Mouse (Mus musculus) MEL (cell line): ENCODE measurements at regions not wholly inside any gene's neighbourhood (a gene's known extent, or its start where the extent isn't known, plus 50 kb on each side); places are given as distances from the start of the nearest gene placed in this dataset.
A peak's percentile ranks its signal among the peaks of the same experiment; 100 is the strongest.

Source experiments
- DNase-seq: peaks from one replicate; pipeline ENCODE4 v3.0.0; 2011; ENCODE audit warnings: low read depth, low spot score
- H3K27ac ChIP-seq: 2 replicates; pipeline ENCODE4 v1.5.1; 2012; ENCODE audit warnings: low read depth, mild to moderate bottlenecking, control low read depth, low read length, moderate library complexity; ENCODE audit not compliant: control insufficient read depth
- H3K27me3 ChIP-seq, 2 experiments: fragments of 150-350 bp in 1 of 2; sonication (generic) in 1 of 2; 2 replicates each; pipeline ENCODE4 v1.6.1; 2012; ENCODE audit warnings: low read length in 2 of 2, mild to moderate bottlenecking in 2 of 2, improper control_type of control experiment in 1 of 2, moderate library complexity in 1 of 2; ENCODE audit not compliant: insufficient read depth in 2 of 2, control insufficient read depth in 1 of 2
- H3K36me3 ChIP-seq, 2 experiments: 2 replicates each; pipeline ENCODE4 v1.6.1; 2012 to 2014; ENCODE audit warnings: low read length in 2 of 2, improper control_type of control experiment in 1 of 2, inconsistent platforms in 1 of 2, mild to moderate bottlenecking in 1 of 2; ENCODE audit not compliant: insufficient read depth in 2 of 2, control insufficient read depth in 1 of 2
- H3K4me1 ChIP-seq, 2 experiments: fragments of 150-350 bp in 1 of 2; sonication (generic) in 1 of 2; 2 replicates each; pipeline ENCODE4 v1.6.1; 2012; ENCODE audit warnings: low read length in 2 of 2, improper control_type of control experiment in 1 of 2, mild to moderate bottlenecking in 1 of 2; ENCODE audit not compliant: insufficient read depth in 2 of 2, control insufficient read depth in 1 of 2
- H3K4me3 ChIP-seq, 2 experiments: fragments of 150-350 bp in 1 of 2; sonication (generic) in 1 of 2; 2 replicates each; pipeline ENCODE4 v1.5.1; 2012; ENCODE audit warnings: low read depth in 2 of 2, low read length in 2 of 2, mild to moderate bottlenecking in 2 of 2, moderate library complexity in 2 of 2, control low read depth in 1 of 2, improper control_type of control experiment in 1 of 2; ENCODE audit not compliant: control insufficient read depth in 1 of 2, insufficient read depth in 1 of 2
- H3K79me2 ChIP-seq: 2 replicates; pipeline ENCODE4 v1.6.1; 2012; ENCODE audit warnings: mild to moderate bottlenecking, low read length, moderate library complexity; ENCODE audit not compliant: control insufficient read depth, poor library complexity, insufficient read depth
- H3K9ac ChIP-seq: 2 replicates; pipeline ENCODE4 v1.6.1; 2012; ENCODE audit warnings: low read depth, mild to moderate bottlenecking, control low read depth, low read length, moderate library complexity; ENCODE audit not compliant: control insufficient read depth, poor library complexity, severe bottlenecking
- H3K9me3 ChIP-seq: fragments of 150-350 bp; sonication (generic); replicated peaks from 2 replicates; pipeline ENCODE4 v1.6.1; 2012; ENCODE audit warnings: mild to moderate bottlenecking, low read length, improper control_type of control experiment, moderate library complexity; ENCODE audit not compliant: insufficient read depth
- CHD1 ChIP-seq: IDR thresholded peaks from 2 replicates; pipeline ENCODE4 v1.6.1; 2012; ENCODE audit warnings: low read depth, mild to moderate bottlenecking, inconsistent platforms, low read length, improper control_type of control experiment
- CTCF ChIP-seq, 3 experiments: IDR thresholded peaks in 2 of 3; conservative IDR thresholded peaks in 1 of 3; 2 replicates each; pipeline ENCODE4 v1.5.1; 2011 to 2012; ENCODE audit warnings: low read length in 3 of 3, low read depth in 2 of 3, mild to moderate bottlenecking in 2 of 3, improper control_type of control experiment in 1 of 3, inconsistent platforms in 1 of 3, mixed read lengths in 1 of 3, moderate library complexity in 1 of 3; ENCODE audit not compliant: control insufficient read depth in 1 of 3, insufficient read depth in 1 of 3, poor library complexity in 1 of 3, severe bottlenecking in 1 of 3
- E2F4 ChIP-seq: IDR thresholded peaks from 2 replicates; pipeline ENCODE4 v1.6.1; 2011; ENCODE audit warnings: low read depth, low read length, improper control_type of control experiment, borderline replicate concordance
- EP300 ChIP-seq, 2 experiments: IDR thresholded peaks; 2 replicates each; pipeline ENCODE4 v1.6.1; 2011; ENCODE audit warnings: improper control_type of control experiment in 2 of 2, low read length in 2 of 2, low read depth in 1 of 2, mild to moderate bottlenecking in 1 of 2
- KAT2A ChIP-seq: conservative IDR thresholded peaks from 2 replicates; pipeline ENCODE4 v1.6.1; 2012; ENCODE audit warnings: low read depth, low read length, improper control_type of control experiment, inconsistent platforms
- MAZ ChIP-seq: IDR thresholded peaks from 2 replicates; pipeline ENCODE4 v1.6.1; 2012; ENCODE audit warnings: low read depth, mild to moderate bottlenecking, inconsistent platforms, low read length, improper control_type of control experiment
- MYB ChIP-seq: IDR thresholded peaks from 2 replicates; pipeline ENCODE4 v1.6.1; 2011; ENCODE audit warnings: mild to moderate bottlenecking, low read depth, low read length, improper control_type of control experiment
- MYC ChIP-seq: IDR thresholded peaks from 2 replicates; pipeline ENCODE4 v1.6.1; 2011; ENCODE audit warnings: low read depth, mild to moderate bottlenecking, low read length, improper control_type of control experiment, moderate library complexity
- NRF1 ChIP-seq: IDR thresholded peaks from 2 replicates; pipeline ENCODE4 v1.6.1; 2014; ENCODE audit warnings: low read depth, mild to moderate bottlenecking, inconsistent platforms, low read length, improper control_type of control experiment, moderate library complexity; ENCODE audit not compliant: poor library complexity, insufficient read depth, severe bottlenecking
- POLR2AphosphoS2 ChIP-seq: IDR thresholded peaks from 2 replicates; pipeline ENCODE4 v1.6.1; 2011; ENCODE audit warnings: low read length, improper control_type of control experiment
- RAD21 ChIP-seq: IDR thresholded peaks from 2 replicates; pipeline ENCODE4 v1.6.1; 2011; ENCODE audit warnings: mild to moderate bottlenecking, low read depth, low read length, improper control_type of control experiment
- SMC3 ChIP-seq: IDR thresholded peaks from 2 replicates; pipeline ENCODE4 v1.6.1; 2011; ENCODE audit warnings: low read depth, low read length, improper control_type of control experiment
- TCF12 ChIP-seq: IDR thresholded peaks from 2 replicates; pipeline ENCODE4 v1.6.1; 2014; ENCODE audit warnings: low read depth, mild to moderate bottlenecking, inconsistent platforms, low read length, improper control_type of control experiment, moderate library complexity
- UBTF ChIP-seq: IDR thresholded peaks from 2 replicates; pipeline ENCODE4 v1.6.1; 2012; ENCODE audit warnings: low read depth, mild to moderate bottlenecking, inconsistent platforms, low read length, improper control_type of control experiment, moderate library complexity, borderline replicate concordance; ENCODE audit not compliant: insufficient read depth
- ZC3H11A ChIP-seq: IDR thresholded peaks from 2 replicates; pipeline ENCODE4 v1.6.1; 2012; ENCODE audit warnings: low read depth, mild to moderate bottlenecking, inconsistent platforms, low read length, improper control_type of control experiment

GRCm38 (mm10) chr5:33543372-33543771 lies 86.1 kb downstream of the Fam53a start (continued):
- TF ChIP-seq POLR2AphosphoS2 (no peak), CHD1 (no peak)
- TF ChIP-seq, all 39 proteins: peak for 5

GRCm38 (mm10) chr5:33542643-33543042 lies 86.8 kb downstream of the Fam53a start:
- H3K27ac ChIP-seq: no peak overlapping the region
- DNase-seq: no peak
- no peaks in the 10 kb centered on the region for H3K36me3 ChIP-seq
- no peak overlapping the region for H3K9ac ChIP-seq
- TF ChIP-seq NRF1 (no peak), MYC (no peak), KAT2A (no peak), MYB (no peak), UBTF (no peak)
- H3K4me3 ChIP-seq: no peak overlapping the region
- H3K4me1 ChIP-seq: no peaks in the 10 kb centered on the region; a peak in 1 of 4 replicates
- H3K9me3 ChIP-seq: no peaks in the 10 kb centered on the region
- H3K27me3 ChIP-seq: no peaks in the 10 kb centered on the region; a peak in 1 of 4 replicates
- no peaks in the 10 kb centered on the region for H3K79me2 ChIP-seq

GRCm38 (mm10) chr5:33542000-33542554 lies 87.4 kb downstream of the Fam53a start:
- peak; percentile 35 for DNase-seq
- no peak overlapping the region for H3K27ac ChIP-seq
- H3K9ac ChIP-seq: no peak overlapping the region
- H3K4me1 ChIP-seq: no peaks in the 10 kb centered on the region; a peak in 1 of 4 replicates
- no peak overlapping the region for H3K4me3 ChIP-seq
- no peak for TF ChIP-seq TCF12
- TF ChIP-seq CTCF (IDR thresholded peaks at IDR 0.05 in 2 of 3, conservative IDR thresholded peaks at IDR 0.05 in 1 of 3; ENCODE audit: control insufficient read depth in 1 of 3, insufficient read depth in 1 of 3, low read depth in 2 of 3, low read length in 3 of 3, poor library complexity in 1 of 3, severe bottlenecking in 1 of 3): peak; percentile 33 to 77 (median 72)
- TF ChIP-seq MYC: no peak
- no peak for TF ChIP-seq EP300 (IDR thresholded peaks at IDR 0.05; ENCODE audit: low read depth in 1 of 2, low read length in 2 of 2)
- TF ChIP-seq E2F4: no peak
- TF ChIP-seq MAZ: no peak
- 0 out of 2 replicates have a peak, but pooled peaks have one; percentile 14 for TF ChIP-seq ZC3H11A
- TF ChIP-seq CHD1: no peak
- peak; percentile 70 for TF ChIP-seq SMC3
- TF ChIP-seq RAD21: peak; percentile 52
- H3K79me2 ChIP-seq: no peaks in the 10 kb centered on the region
- H3K36me3 ChIP-seq: no peaks in the 10 kb centered on the region
- no peaks in the 10 kb centered on the region; a peak in 1 of 4 replicates for H3K27me3 ChIP-seq
- no peaks in the 10 kb centered on the region for H3K9me3 ChIP-seq
